Mouse (Mus musculus): ENCODE measurements around the gene Zbtb42. TPM values are rescaled to one million over a fixed set of nuclear protein-coding genes. Genes with fewer than 3 reads are reported as not detected.

The Zbtb42 gene
- polyA plus RNA-seq, 1 experiment from 2014 or later: 4.9 TPM

- peaks cover 9% of the 10 kb centered on the region; the same call in 1 of the 2 replicates for H3K4me1 ChIP-seq (ENCODE audit: control insufficient read depth, insufficient read depth, low read length)
- H3K9ac ChIP-seq (ENCODE audit: low read length): no peak overlapping the region
- H3K27ac ChIP-seq (ENCODE audit: low read length): no peak overlapping the region; the same call in 1 of the 2 replicates
- peaks cover 7% of the 10 kb centered on the region; the same call in 1 of the 2 replicates for H3K27me3 ChIP-seq (ENCODE audit: control insufficient read depth, insufficient read depth, low read length)
- no peaks in the 10 kb centered on the region for H3K36me3 ChIP-seq (ENCODE audit: control insufficient read depth, insufficient read depth)
- no peak overlapping the region for H3K4me3 ChIP-seq (ENCODE audit: low read length)
- no peak for ATAC-seq (replicated peaks; ENCODE audit: extremely low read depth, insufficient read depth, low FRiP score)
- no peak overlapping the region for H3K4me2 ChIP-seq (ENCODE audit: low read depth, low read length)
- 36% methylated on average over 7 of the region's 7 CpGs for WGBS
- H3K9me3 ChIP-seq (replicated peaks; ENCODE audit: control insufficient read depth, low read length): peaks cover 3% of the 10 kb centered on the region
Measured at GRCm38 (mm10) chr12:112717140-112717539, 38.5 kb downstream of the Zbtb42 start.

DNA sequence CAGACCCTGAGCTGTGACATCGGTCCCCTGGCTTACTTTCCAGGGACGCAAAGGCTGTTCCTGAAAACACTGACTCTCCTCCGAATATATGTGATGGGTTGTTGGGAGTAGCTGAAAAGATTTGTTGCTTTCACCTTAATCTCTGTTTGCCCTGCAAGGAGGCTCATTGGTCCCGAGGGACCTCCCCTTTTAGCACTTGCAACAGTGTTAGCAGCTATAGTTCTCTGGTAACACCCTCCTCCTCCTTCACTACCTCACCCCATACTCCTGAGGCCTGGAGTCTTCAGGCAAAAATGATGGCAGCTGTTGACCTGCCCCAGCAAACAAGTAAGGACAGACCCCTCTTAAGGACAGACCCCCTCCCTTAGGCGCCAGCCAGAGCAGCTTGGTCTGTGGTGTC is 40.4 kb downstream of the Zbtb42 start:
- H3K9ac ChIP-seq (ENCODE audit: low read length): no peak overlapping the region
- H3K36me3 ChIP-seq (ENCODE audit: control insufficient read depth, insufficient read depth): no peaks in the 10 kb centered on the region
- H3K4me1 ChIP-seq (ENCODE audit: control insufficient read depth, insufficient read depth, low read length): peaks cover 14% of the 10 kb centered on the region
- H3K4me3 ChIP-seq (ENCODE audit: low read length): no peak overlapping the region
- no peak overlapping the region for H3K4me2 ChIP-seq (ENCODE audit: low read depth, low read length)
- no peak for ATAC-seq (replicated peaks; ENCODE audit: extremely low read depth, insufficient read depth, low FRiP score)
- no peak overlapping the region for H3K27ac ChIP-seq (ENCODE audit: low read length)
- H3K27me3 ChIP-seq (ENCODE audit: control insufficient read depth, insufficient read depth, low read length): peaks cover 9% of the 10 kb centered on the region
- 55% methylated on average over 5 of the region's 5 CpGs for WGBS
- peaks cover 3% of the 10 kb centered on the region for H3K9me3 ChIP-seq (replicated peaks; ENCODE audit: control insufficient read depth, low read length)

GRCm38 (mm10) chr12:112720216-112720615 is 41.6 kb downstream of the Zbtb42 start, which contains the start of gene Cep170b:
Gene Cep170b (plus strand): TSS chr12:112720455.
- 61% methylated on average over 6 of the region's 6 CpGs for WGBS
- H3K9me3 ChIP-seq (replicated peaks; ENCODE audit: control insufficient read depth, low read length): peaks cover 3% of the 10 kb centered on the region
- H3K4me3 ChIP-seq (ENCODE audit: low read length): peak within 1 kb of the TSS; percentile 82
- peaks cover 9% of the 10 kb centered on the region for H3K27me3 ChIP-seq (ENCODE audit: control insufficient read depth, insufficient read depth, low read length)
- peak within 1 kb of the TSS; percentile 70 for H3K9ac ChIP-seq (ENCODE audit: low read length)
- no peaks in the 10 kb centered on the region for H3K36me3 ChIP-seq (ENCODE audit: control insufficient read depth, insufficient read depth)
- peak within 1 kb of the TSS; percentile 99 for H3K4me2 ChIP-seq (ENCODE audit: low read depth, low read length)
- peak within 1 kb of the TSS; percentile 71 for H3K27ac ChIP-seq (ENCODE audit: low read length)
- ATAC-seq (replicated peaks; ENCODE audit: extremely low read depth, insufficient read depth, low FRiP score): no peak
- peaks cover 12% of the 10 kb centered on the region for H3K4me1 ChIP-seq (ENCODE audit: control insufficient read depth, insufficient read depth, low read length)

DNA sequence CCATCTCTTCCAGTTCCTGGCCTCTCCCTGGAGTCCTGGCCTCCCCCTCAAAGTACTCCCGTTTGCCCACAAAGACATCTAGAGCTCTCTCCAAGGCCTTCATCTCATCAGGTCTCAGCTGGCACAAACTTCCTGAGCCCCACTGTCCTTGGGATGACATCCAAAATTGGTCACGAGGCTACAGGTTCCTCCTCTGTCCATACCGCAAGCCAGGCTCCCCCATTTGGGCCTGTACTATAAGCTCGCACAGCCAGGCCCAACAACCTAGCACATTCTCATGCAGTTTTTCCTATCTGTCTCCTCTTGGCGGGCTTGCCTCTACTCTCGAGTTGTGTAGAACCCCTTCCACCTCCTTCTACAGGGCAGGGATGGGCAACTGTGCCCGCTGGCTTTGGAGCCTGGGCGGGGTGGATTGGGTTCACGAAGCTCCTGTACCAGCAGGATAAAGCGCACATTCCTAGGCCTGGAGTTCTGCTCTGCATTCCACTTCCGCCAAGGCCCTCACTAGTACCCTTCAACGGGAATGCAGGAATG is 42.3 kb downstream of the Zbtb42 start:
- H3K9me3 ChIP-seq (replicated peaks; ENCODE audit: control insufficient read depth, low read length): peaks cover 3% of the 10 kb centered on the region
- H3K9ac ChIP-seq (ENCODE audit: low read length): peak overlapping the region; percentile 70
- ATAC-seq (replicated peaks; ENCODE audit: extremely low read depth, insufficient read depth, low FRiP score): no peak
- H3K27ac ChIP-seq (ENCODE audit: low read length): peak overlapping the region; percentile 71
- H3K4me2 ChIP-seq (ENCODE audit: low read depth, low read length): peak overlapping the region; percentile 99
- peak overlapping the region; percentile 82 for H3K4me3 ChIP-seq (ENCODE audit: low read length)
- peaks cover 12% of the 10 kb centered on the region for H3K4me1 ChIP-seq (ENCODE audit: control insufficient read depth, insufficient read depth, low read length)
- peaks cover 9% of the 10 kb centered on the region for H3K27me3 ChIP-seq (ENCODE audit: control insufficient read depth, insufficient read depth, low read length)
- no peaks in the 10 kb centered on the region for H3K36me3 ChIP-seq (ENCODE audit: control insufficient read depth, insufficient read depth)
- 43% methylated on average over 12 of the region's 12 CpGs for WGBS

GRCm38 (mm10) chr12:112721424-112722239 is 43.0 kb downstream of the Zbtb42 start:
- Histone ChIP-seq H3K4me2 (ENCODE audit: low read depth, low read length) (peak overlapping the region; percentile 99), H3K9me3 (replicated peaks; ENCODE audit: control insufficient read depth, low read length) (peaks cover 3% of the 10 kb centered on the region), H3K27ac (ENCODE audit: low read length) (peak overlapping the region; percentile 71), H3K9ac (ENCODE audit: low read length) (peak overlapping the region; percentile 70), H3K4me3 (ENCODE audit: low read length) (peak overlapping the region; percentile 82), H3K4me1 (ENCODE audit: control insufficient read depth, insufficient read depth, low read length) (peaks cover 12% of the 10 kb centered on the region), H3K36me3 (ENCODE audit: control insufficient read depth, insufficient read depth) (no peaks in the 10 kb centered on the region), H3K27me3 (ENCODE audit: control insufficient read depth, insufficient read depth, low read length) (peaks cover 9% of the 10 kb centered on the region)
- WGBS: 4% methylated on average over 50 of the region's 69 CpGs
- ATAC-seq (replicated peaks; ENCODE audit: extremely low read depth, insufficient read depth, low FRiP score): peak; percentile 71

- under 1% methylated on average over 63 of the region's 75 CpGs for WGBS
Measured at GRCm38 (mm10) chr12:112722240-112723027, 43.8 kb downstream of the Zbtb42 start.

DNA sequence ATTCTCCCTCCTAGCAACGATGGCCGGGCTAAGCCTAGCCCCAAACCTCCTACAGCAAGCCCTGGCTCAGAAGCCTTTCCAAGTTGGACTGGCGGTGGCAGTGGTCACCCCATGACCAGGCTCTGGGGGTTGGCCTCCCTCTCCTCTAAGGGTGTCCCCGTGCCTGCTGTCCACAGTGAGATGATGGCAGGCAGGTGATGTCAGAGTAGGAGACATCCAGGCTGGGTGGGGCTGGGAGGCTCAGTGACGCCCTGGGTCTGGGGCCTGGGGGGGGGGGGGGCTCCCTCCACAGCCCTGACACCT is 44.4 kb downstream of the Zbtb42 start:
- Histone ChIP-seq H3K36me3 (ENCODE audit: control insufficient read depth, insufficient read depth) (no peaks in the 10 kb centered on the region), H3K4me1 (ENCODE audit: control insufficient read depth, insufficient read depth, low read length) (peaks cover 12% of the 10 kb centered on the region), H3K27me3 (ENCODE audit: control insufficient read depth, insufficient read depth, low read length) (peaks cover 9% of the 10 kb centered on the region), H3K9me3 (replicated peaks; ENCODE audit: control insufficient read depth, low read length) (no peaks in the 10 kb centered on the region), H3K27ac (ENCODE audit: low read length) (no peak overlapping the region), H3K9ac (ENCODE audit: low read length) (peak overlapping the region; percentile 70), H3K4me3 (ENCODE audit: low read length) (peak overlapping the region; percentile 82), H3K4me2 (ENCODE audit: low read depth, low read length) (peak overlapping the region; percentile 99)
- 20% methylated on average over 5 of the region's 5 CpGs for WGBS
- no peak for ATAC-seq (replicated peaks; ENCODE audit: extremely low read depth, insufficient read depth, low FRiP score)

More at GRCm38 (mm10) chr12:112722240-112723027, 43.8 kb downstream of the Zbtb42 start:
- Histone ChIP-seq H3K27me3 (ENCODE audit: control insufficient read depth, insufficient read depth, low read length) (peaks cover 9% of the 10 kb centered on the region), H3K4me1 (ENCODE audit: control insufficient read depth, insufficient read depth, low read length) (peaks cover 12% of the 10 kb centered on the region), H3K9ac (ENCODE audit: low read length) (peak overlapping the region; percentile 70), H3K4me2 (ENCODE audit: low read depth, low read length) (peak overlapping the region; percentile 99), H3K4me3 (ENCODE audit: low read length) (peak overlapping the region; percentile 82), H3K9me3 (replicated peaks; ENCODE audit: control insufficient read depth, low read length) (no peaks in the 10 kb centered on the region), H3K36me3 (ENCODE audit: control insufficient read depth, insufficient read depth) (no peaks in the 10 kb centered on the region), H3K27ac (ENCODE audit: low read length) (peak overlapping the region; percentile 51; the same call in 1 of the 2 replicates)
- ATAC-seq (replicated peaks; ENCODE audit: extremely low read depth, insufficient read depth, low FRiP score): peak; percentile 53

DNA sequence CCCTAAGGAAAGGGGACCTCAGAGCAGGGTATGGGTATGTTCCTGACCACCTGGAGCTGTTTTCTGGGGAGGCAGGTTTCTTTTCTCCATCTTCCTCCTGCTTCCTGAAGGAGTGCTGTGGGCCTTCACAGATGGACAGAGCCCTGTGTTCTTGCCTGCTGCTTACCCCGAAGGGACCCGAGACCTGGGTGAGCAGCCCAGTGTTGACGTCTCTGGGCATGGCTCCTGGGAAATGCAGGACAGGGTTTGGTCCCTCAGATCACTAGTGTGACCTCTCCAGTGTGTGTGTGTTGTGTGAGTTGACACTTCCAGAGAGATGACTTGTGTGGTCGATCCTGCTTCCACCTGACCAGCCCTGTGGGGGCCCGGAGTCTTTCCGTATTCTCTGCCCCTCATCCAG is 44.8 kb downstream of the Zbtb42 start:
- H3K36me3 ChIP-seq (ENCODE audit: control insufficient read depth, insufficient read depth): no peaks in the 10 kb centered on the region
- WGBS: 85% methylated on average over 6 of the region's 6 CpGs
- H3K9me3 ChIP-seq (replicated peaks; ENCODE audit: control insufficient read depth, low read length): no peaks in the 10 kb centered on the region
- H3K27me3 ChIP-seq (ENCODE audit: control insufficient read depth, insufficient read depth, low read length): peaks cover 9% of the 10 kb centered on the region
- peaks cover 12% of the 10 kb centered on the region for H3K4me1 ChIP-seq (ENCODE audit: control insufficient read depth, insufficient read depth, low read length)
- no peak for ATAC-seq (replicated peaks; ENCODE audit: extremely low read depth, insufficient read depth, low FRiP score)
- no peak overlapping the region for H3K9ac ChIP-seq (ENCODE audit: low read length)
- H3K4me2 ChIP-seq (ENCODE audit: low read depth, low read length): no peak overlapping the region; the same call in 1 of the 2 replicates
- H3K27ac ChIP-seq (ENCODE audit: low read length): no peak overlapping the region
- H3K4me3 ChIP-seq (ENCODE audit: low read length): no peak overlapping the region

Data from heart, embryonic 16.5 days (tissue).